Mouse (Mus musculus) adrenal gland, postnatal 10 days (tissue): ENCODE data around the gene Olfr417. TPM values are rescaled to one million over a fixed set of nuclear protein-coding genes. Genes with fewer than 3 reads are reported as not detected.
"Not testable (repeated sequence)": the region's sequence is repeated elsewhere in the genome, so short reads cannot be mapped to it uniquely, and the experiment has no call there.

Source experiments
- DNase-seq: peaks from one replicate; pipeline ENCODE4 v3.0.0; 2021; ENCODE audit warnings: mixed read lengths
- long read RNA-seq, 2 experiments: library from polyadenylated mRNA; stranded (forward); transcript quantifications; one replicate each; pipeline ENCODE4 v2.0.0; 2021
- total RNA-seq, 2 experiments: library from RNA; stranded (reverse); gene quantifications; 2 replicates each; pipeline ENCODE4 v1.2.3; 2021

The Olfr417 gene
- not detected for total RNA-seq
- long read RNA-seq, experiment 1, result 0 reads
- long read RNA-seq, experiment 2, result 0 reads

GRCm38 (mm10) chr1:174364882-174365451, at the start of gene Olfr417:
Gene Olfr417, plus strand, starts transcription at chr1:174365122.
- DNase-seq, result no peak

- no peak for DNase-seq
Measured at GRCm38 (mm10) chr1:174317308-174317707, 47.6 kb upstream of the Olfr417 start.

GRCm38 (mm10) chr1:174330218-174330617, 34.7 kb upstream of the Olfr417 start, which contains the start of gene Mptx1:
Gene Mptx1, plus strand, starts transcription at chr1:174330518.
- no peak for DNase-seq

- not testable (repeated sequence) for DNase-seq
Measured at GRCm38 (mm10) chr1:174353636-174354035, 11.3 kb upstream of the Olfr417 start.

DNA sequence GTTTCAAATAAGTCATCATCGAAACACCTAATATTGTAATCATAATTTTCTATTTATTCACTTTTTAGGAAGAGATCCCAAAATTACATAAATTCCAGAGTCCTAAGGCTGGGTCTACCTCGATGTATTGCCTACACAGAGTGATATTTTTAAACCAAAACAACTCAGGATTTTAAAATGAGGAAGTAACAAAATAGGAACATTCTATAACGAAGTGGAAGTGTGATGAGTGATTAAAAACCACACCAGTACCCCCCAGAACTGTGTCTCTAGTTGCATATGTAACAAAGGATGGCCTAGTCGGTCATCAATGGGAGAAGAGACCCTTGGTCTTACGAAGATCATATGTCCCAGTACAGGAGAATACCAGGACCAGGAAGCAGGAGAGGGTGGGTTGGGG, 10.3 kb upstream of the Olfr417 start:
- no peak for DNase-seq

DNA sequence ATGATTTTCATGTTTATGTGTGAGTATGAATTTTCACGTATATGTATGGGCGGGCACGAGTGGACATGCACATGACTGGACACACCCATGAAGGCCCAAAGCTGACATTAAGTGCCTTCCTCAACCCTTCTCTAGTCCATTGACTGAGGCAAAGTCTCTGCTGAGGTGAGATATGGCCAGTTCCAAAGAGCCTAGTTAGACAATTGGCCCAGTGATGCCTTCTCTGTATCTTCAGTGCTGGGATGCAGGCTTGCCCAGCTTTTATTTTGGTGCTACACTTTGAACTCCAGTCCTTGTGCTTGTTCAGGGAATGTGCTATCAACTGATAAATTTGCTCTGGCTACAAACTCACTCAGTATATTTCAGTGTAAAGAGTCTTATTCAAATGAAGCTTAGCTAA, 8.9 kb downstream of the Olfr417 start:
- DNase-seq, result no peak

GRCm38 (mm10) chr1:174390746-174391145, 25.8 kb downstream of the Olfr417 start, which contains the start of gene Olfr248:
Gene Olfr248, plus strand, starts transcription at chr1:174391046.
- no peak for DNase-seq

DNA sequence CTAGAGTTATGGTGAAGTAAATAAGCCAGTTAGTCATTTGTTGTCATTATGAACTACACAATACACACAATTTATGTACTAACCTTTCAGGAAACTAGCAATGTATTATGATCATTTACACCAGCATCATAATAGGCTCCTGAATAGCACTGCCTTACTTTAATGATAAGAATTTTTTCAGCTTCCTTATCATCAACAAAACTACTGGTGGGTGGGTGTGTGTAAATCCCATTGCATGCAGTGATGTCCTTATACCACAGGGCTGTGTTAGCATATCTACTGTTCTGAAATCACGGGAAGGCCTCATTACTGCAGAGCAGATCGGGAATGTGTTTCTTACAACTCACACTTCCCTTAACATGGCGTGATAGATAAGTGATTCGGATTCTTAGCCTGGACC, 58.0 kb downstream of the Olfr417 start:
- no peak for DNase-seq

GRCm38 (mm10) chr1:174423764-174424163, 58.8 kb downstream of the Olfr417 start, which contains the start of gene Olfr414:
Gene Olfr414, plus strand, starts transcription at chr1:174424064.
- no peak for DNase-seq

Other genes starting within 250 kb of the Olfr417 start
- not detected for gene Olfr231, start 244.0 kb upstream of the Olfr417 start, total RNA-seq
- not detected for gene Olfr424, start 233.6 kb upstream of the Olfr417 start, total RNA-seq
- not detected for gene Olfr420, start 209.5 kb upstream of the Olfr417 start, total RNA-seq
- 1 to 10 TPM; 2.6 to 5.1 TPM for gene Spta1, start 192.3 kb upstream of the Olfr417 start, total RNA-seq
- gene Olfr419, start 113.1 kb upstream of the Olfr417 start, total RNA-seq, result not detected
- not detected for gene Mptx1, start 34.6 kb upstream of the Olfr417 start, total RNA-seq
- gene Olfr248, start 25.9 kb downstream of the Olfr417 start, total RNA-seq, result not detected
- gene Olfr414, start 58.9 kb downstream of the Olfr417 start, total RNA-seq, result not detected
- not detected for gene Olfr220, start 77.0 kb downstream of the Olfr417 start, total RNA-seq
- 1 to 10 TPM; 2.4 to 2.5 TPM for gene Fmn2, start 136.7 kb downstream of the Olfr417 start, total RNA-seq